Mouse (Mus musculus) ES-Bruce4 (cell line): Measurements from ENCODE around the gene Epha6. TPM values are rescaled to one million over a fixed set of nuclear protein-coding genes. Genes with fewer than 3 reads are reported as not detected.
"Not testable (repeated sequence)": the region's sequence is repeated elsewhere in the genome, so short reads cannot be mapped to it uniquely, and the experiment has no call there.

Experiments used
- H3K27ac ChIP-seq: 2 replicates; pipeline ENCODE4 v1.5.1; 2012; ENCODE audit warnings: low read length, inconsistent platforms; ENCODE audit not compliant: insufficient read depth
- H3K27me3 ChIP-seq: 2 replicates; pipeline ENCODE4 v1.6.1; 2012; ENCODE audit warnings: mild to moderate bottlenecking, low read length, inconsistent platforms; ENCODE audit not compliant: control insufficient read depth, poor library complexity, insufficient read depth, severe bottlenecking
- H3K36me3 ChIP-seq: 2 replicates; pipeline ENCODE4 v1.6.1; 2012; ENCODE audit warnings: inconsistent platforms, mild to moderate bottlenecking, low read length, moderate library complexity; ENCODE audit not compliant: control insufficient read depth, poor library complexity, insufficient read depth, severe bottlenecking
- H3K4me1 ChIP-seq: one replicate; pipeline ENCODE4 v1.8.1; 2011; ENCODE audit warnings: low read length; ENCODE audit not compliant: control insufficient read depth, insufficient read depth
- H3K4me3 ChIP-seq: 2 replicates; pipeline ENCODE4 v1.5.1; 2011; ENCODE audit warnings: low read depth, mild to moderate bottlenecking, low read length
- H3K9ac ChIP-seq: 2 replicates; pipeline ENCODE4 v1.6.1; 2012; ENCODE audit warnings: low read depth, mild to moderate bottlenecking, inconsistent platforms; ENCODE audit not compliant: poor library complexity, severe bottlenecking
- H3K9me3 ChIP-seq: replicated peaks from 2 replicates; pipeline ENCODE4 v1.6.1; 2012; ENCODE audit warnings: mild to moderate bottlenecking, low read length, inconsistent platforms; ENCODE audit not compliant: control insufficient read depth, poor library complexity, insufficient read depth, severe bottlenecking
- CTCF ChIP-seq: IDR thresholded peaks from one replicate; pipeline ENCODE4 v1.8.1; 2011; ENCODE audit warnings: low read depth, low read length
- EP300 ChIP-seq: IDR thresholded peaks from 2 replicates; pipeline ENCODE4 v1.6.1; 2011; ENCODE audit warnings: low read depth, low read length; ENCODE audit not compliant: insufficient read depth
- POLR2A ChIP-seq: IDR thresholded peaks from one replicate; pipeline ENCODE4 v1.8.1; 2011; ENCODE audit warnings: low read length; ENCODE audit not compliant: insufficient read depth
- polyA plus RNA-seq: library from polyadenylated mRNA; stranded (reverse); fragments of >200 nt; gene quantifications from 2 replicates; pipeline ENCODE4 v1.2.4, GENCODE M21; 2011; ENCODE audit warnings: low read depth; ENCODE audit not compliant: missing spikeins, insufficient read depth, insufficient read length

Gene Epha6
- polyA plus RNA-seq, 1 experiment = not detected

DNA sequence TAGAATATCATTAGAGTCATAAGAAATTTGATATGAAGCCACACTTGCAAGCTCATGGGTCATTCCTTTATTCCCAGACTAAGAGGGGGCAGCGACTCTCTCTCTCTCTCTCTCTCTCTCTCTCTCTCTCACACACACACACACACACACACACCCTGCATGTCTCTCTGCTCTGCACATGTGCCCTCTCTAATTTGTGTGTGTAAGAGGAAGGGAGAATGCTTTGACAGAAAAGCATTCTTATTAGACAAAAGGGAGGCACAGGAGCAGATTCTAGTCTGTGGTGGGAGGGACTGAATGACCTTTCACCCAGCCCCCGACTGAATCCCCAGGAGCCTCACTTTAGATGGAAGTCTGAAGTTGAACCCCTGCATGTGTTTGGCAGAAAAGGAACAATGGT, 752.6 kb downstream of the Epha6 start:
- Histone ChIP-seq H3K4me3 (no peak overlapping the region), H3K36me3 (no peaks in the 10 kb centered on the region), H3K9me3 (no peaks in the 10 kb centered on the region), H3K9ac (no peak overlapping the region), H3K27me3 (no peaks in the 10 kb centered on the region), H3K4me1 (no peaks in the 10 kb centered on the region), H3K27ac (no peak overlapping the region)
- no peak for TF ChIP-seq EP300
- TF ChIP-seq POLR2A = no peak
- TF ChIP-seq CTCF = no peak

DNA sequence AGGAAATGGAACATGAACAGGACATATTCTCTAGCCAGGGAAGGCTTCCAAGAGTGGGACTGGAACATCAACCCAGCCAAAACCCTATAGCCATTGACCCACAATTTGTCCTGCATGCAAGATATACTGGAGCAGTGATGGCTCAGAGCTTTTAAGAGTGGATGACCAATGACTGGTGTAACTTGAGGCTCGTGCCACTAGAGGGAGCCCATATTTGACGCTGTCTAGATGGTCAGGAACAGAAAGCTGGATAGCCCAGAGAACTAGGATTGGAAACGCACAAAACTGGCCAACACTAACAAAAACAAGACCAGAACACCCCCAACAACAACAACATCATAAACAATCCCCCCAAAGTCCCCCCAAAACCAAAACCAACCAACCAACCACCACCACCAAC, 758.8 kb downstream of the Epha6 start:
- Histone ChIP-seq H3K4me1 (no peaks in the 10 kb centered on the region), H3K4me3 (no peak overlapping the region), H3K9ac (no peak overlapping the region), H3K27me3 (no peaks in the 10 kb centered on the region), H3K9me3 (no peaks in the 10 kb centered on the region), H3K36me3 (no peaks in the 10 kb centered on the region), H3K27ac (no peak overlapping the region)
- TF ChIP-seq EP300 (no peak), CTCF (peak; percentile 31)

GRCm38 (mm10) chr16:59836778-59837177, 768.6 kb downstream of the Epha6 start:
- Histone ChIP-seq H3K27me3 (no peaks in the 10 kb centered on the region; the same call in 1 of the 2 replicates), H3K4me3 (no peak overlapping the region)
- TF ChIP-seq POLR2A (no peak), EP300 (no peak), CTCF (no peak)

DNA sequence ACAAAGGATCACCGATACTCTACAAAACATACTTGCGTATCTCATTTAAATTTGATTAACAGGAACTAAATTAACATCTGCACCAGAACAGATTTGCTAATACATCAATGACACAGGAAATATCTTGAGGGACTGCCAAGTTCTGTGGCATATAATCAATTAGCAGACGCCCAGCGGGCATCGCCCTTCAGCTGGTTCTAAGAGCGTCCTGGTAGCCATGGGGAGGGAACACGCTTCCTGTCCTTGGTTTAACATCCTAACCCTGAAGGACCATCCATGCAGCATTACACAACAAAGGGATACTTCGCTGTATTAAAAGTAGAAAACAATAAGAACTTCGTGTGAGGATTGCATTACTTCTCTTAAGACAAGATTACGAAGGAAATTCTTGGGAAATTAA, 769.0 kb downstream of the Epha6 start:
- H3K4me3 ChIP-seq = no peak overlapping the region
- no peak overlapping the region for H3K27ac ChIP-seq
- no peak for TF ChIP-seq CTCF
- TF ChIP-seq POLR2A = no peak
- no peak for TF ChIP-seq EP300
- no peaks in the 10 kb centered on the region for H3K4me1 ChIP-seq
- no peaks in the 10 kb centered on the region for H3K9me3 ChIP-seq
- H3K27me3 ChIP-seq = no peaks in the 10 kb centered on the region; the same call in 1 of the 2 replicates
- no peak overlapping the region for H3K9ac ChIP-seq
- no peaks in the 10 kb centered on the region for H3K36me3 ChIP-seq

More at GRCm38 (mm10) chr16:59836778-59837177, 768.6 kb downstream of the Epha6 start:
- Histone ChIP-seq H3K9ac (no peak overlapping the region), H3K4me1 (no peaks in the 10 kb centered on the region), H3K27ac (no peak overlapping the region), H3K9me3 (no peaks in the 10 kb centered on the region), H3K36me3 (no peaks in the 10 kb centered on the region)

- no peak overlapping the region for H3K27ac ChIP-seq
- H3K36me3 ChIP-seq = no peaks in the 10 kb centered on the region
- H3K4me3 ChIP-seq = no peak overlapping the region
- H3K9me3 ChIP-seq = no peaks in the 10 kb centered on the region
- no peaks in the 10 kb centered on the region for H3K27me3 ChIP-seq
- no peak overlapping the region for H3K9ac ChIP-seq
- H3K4me1 ChIP-seq = no peaks in the 10 kb centered on the region
- no peak for TF ChIP-seq CTCF
These were observed 772.9 kb downstream of the Epha6 start for GRCm38 (mm10) chr16:59832468-59832867.

DNA sequence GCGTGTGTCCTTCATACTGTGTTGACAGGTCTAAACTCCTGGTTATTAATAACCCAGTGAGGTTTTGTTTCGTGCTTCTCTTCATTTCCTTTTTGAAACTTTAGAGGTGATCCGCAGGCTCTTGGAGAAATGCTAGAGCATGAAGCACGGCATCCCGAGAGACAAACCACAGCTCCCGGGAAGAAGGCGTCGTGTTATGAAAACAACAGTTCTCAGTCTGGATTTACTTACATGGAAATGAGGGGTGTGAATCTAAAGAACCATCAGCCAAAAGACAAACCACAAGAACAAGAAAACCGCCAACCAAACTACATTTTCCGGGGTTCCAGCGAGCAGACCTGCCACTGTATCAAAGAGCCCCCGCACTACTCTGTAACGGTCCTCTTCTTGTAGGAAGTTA, 775.7 kb downstream of the Epha6 start:
- Histone ChIP-seq H3K27me3 (no peaks in the 10 kb centered on the region), H3K9ac (no peak overlapping the region), H3K4me1 (no peaks in the 10 kb centered on the region), H3K4me3 (no peak overlapping the region), H3K36me3 (no peaks in the 10 kb centered on the region), H3K9me3 (no peaks in the 10 kb centered on the region), H3K27ac (no peak overlapping the region)
- TF ChIP-seq EP300 (no peak), POLR2A (no peak), CTCF (no peak)

DNA sequence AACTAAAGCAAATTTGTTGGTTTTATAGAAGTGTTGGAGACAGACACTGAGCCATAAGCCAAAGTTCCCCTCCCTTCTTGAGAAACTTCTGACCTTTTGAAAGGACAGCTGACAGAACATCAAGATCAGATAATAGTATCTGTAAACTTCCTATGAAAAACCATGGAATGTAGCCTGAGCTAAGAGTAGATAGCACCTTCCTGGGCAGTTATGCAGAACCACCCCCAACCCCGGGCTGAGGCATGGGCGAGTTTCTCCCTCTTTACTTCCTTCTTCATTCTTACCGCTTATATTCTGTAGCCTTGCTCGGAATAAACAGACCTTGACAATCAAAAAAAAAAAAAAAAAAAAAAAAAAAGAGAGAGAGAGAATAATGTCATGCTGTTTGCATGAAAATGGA, 805.5 kb downstream of the Epha6 start:
- H3K36me3 ChIP-seq, H3K4me3 ChIP-seq, H3K9me3 ChIP-seq, H3K4me1 ChIP-seq, H3K27me3 ChIP-seq, H3K9ac ChIP-seq, H3K27ac ChIP-seq: not testable (repeated sequence)
